Mouse (Mus musculus): ENCODE measurements around the gene F2rl2.

GRCm38 (mm10) chr13:95655284-95655683 lies 41.4 kb upstream of the F2rl2 start:
- TF ChIP-seq CTCF (IDR thresholded peaks at IDR 0.05; ENCODE audit: low read depth) = no peak
- no peak for TF ChIP-seq EP300 (IDR thresholded peaks at IDR 0.05; ENCODE audit: low read depth)
